8 mouse cellular contexts compared by ENCODE assay signal in the genomic region with DNA sequence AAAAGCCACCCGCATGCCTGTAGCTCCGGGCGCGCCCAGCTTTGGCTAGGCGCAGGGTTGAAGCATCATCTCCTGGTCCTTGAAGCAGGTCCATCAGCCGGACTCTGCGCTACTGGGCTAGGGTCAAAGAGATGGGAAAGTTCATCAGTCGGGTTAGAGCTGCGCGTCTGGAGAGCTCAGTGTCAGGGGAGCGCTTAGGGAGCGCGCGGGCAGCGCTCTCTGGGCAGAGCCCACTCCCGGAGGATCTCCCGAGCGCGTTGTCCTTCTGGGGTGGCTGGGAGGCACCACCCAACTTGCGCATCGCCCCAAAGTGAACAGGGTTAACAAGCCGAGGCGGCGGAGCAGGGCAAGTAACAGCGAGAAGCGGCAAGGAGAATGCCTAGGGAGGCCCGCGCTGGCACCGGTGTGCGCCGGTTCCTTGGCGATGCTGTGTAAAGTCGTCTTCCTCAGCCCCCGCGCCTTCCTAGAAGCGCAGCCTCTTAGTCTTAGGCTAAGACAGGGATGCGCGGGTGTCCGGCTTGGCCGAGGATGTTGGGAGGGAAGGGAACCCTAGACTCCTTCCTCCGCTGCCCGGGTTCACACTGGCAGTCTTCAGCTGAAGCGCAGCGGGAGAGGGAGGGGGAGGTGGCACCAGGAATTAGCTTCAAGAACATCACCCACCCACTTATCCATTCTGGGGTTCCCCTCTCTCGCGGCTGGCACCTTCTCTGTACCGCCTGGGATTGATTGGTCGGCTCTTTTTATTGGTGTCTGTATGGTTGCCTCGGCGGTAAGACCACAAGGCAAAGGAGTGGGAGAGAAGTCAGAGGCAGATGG. TPM values are rescaled to one million over a fixed set of nuclear protein-coding genes. Genes with fewer than 3 reads are reported as not detected.
A peak's percentile ranks its signal among the peaks of the same experiment; 100 is the strongest.
DNase-seq lines count a peak whose midpoint lies in the region; ATAC-seq and TF ChIP-seq lines count a peak whose summit lies in the region.

No protein-coding gene starts in this region.

- peak overlapping the region; percentile 72 for H3K4me3 ChIP-seq in layer of hippocampus, adult 2 months
- peak overlapping the region; percentile 47 to 81 for H3K4me3 ChIP-seq in ES-E14 (ENCODE audit: insufficient read depth in 1 of 2, low read depth in 1 of 2, low read length in 2 of 2, poor library complexity in 1 of 2, severe bottlenecking in 1 of 2)
- H3K4me3 ChIP-seq in embryonic facial prominence, embryonic 13.5 days = peak overlapping the region; percentile 59
- H3K4me3 ChIP-seq in hindbrain, embryonic 14.5 days (replicated peaks; ENCODE audit: low read length) = peak overlapping the region; percentile 59
- peak overlapping the region; percentile 59 for H3K4me3 ChIP-seq in stomach, embryonic 16.5 days (replicated peaks; ENCODE audit: low read length)

- in situ Hi-C loops in ES-E14 (cut with MboI; ENCODE audit: low sequenced_read_pairs in 2 of 2, unreplicated experiment in 2 of 2) = loop anchor here in 1 of 2 experiments (10.0 kb wide), 2 partner anchors 186 to 224 kb away; no protein-coding TSS in a partner anchor

- H3K4me1 ChIP-seq in ES-E14 (ENCODE audit: control insufficient read depth in 2 of 2, insufficient read depth in 2 of 2, low read length in 2 of 2, poor library complexity in 1 of 2) = peaks cover 0 to 7% of the 10 kb centered on the region in 2 experiments; a peak in 1 of 4 replicates
- peaks cover 38% of the 10 kb centered on the region for H3K4me1 ChIP-seq in embryonic facial prominence, embryonic 13.5 days
- H3K4me1 ChIP-seq in hindbrain, embryonic 14.5 days (replicated peaks; ENCODE audit: control insufficient read depth, insufficient read depth, low read length) = peaks cover 27% of the 10 kb centered on the region
- H3K4me1 ChIP-seq in stomach, embryonic 16.5 days (ENCODE audit: control insufficient read depth, insufficient read depth, low read length) = peaks cover 26% of the 10 kb centered on the region

- no peaks in the 10 kb centered on the region for H3K36me3 ChIP-seq in ES-E14 (ENCODE audit: control insufficient read depth, insufficient read depth, low read length, poor library complexity, severe bottlenecking)
- no peaks in the 10 kb centered on the region for H3K36me3 ChIP-seq in embryonic facial prominence, embryonic 13.5 days
- H3K36me3 ChIP-seq in hindbrain, embryonic 14.5 days (replicated peaks; ENCODE audit: control insufficient read depth, insufficient read depth) = 0 out of 2 replicates have a peak, but pooled peaks cover 4% of the 10 kb centered on the region
- no peaks in the 10 kb centered on the region for H3K36me3 ChIP-seq in stomach, embryonic 16.5 days (ENCODE audit: control insufficient read depth, insufficient read depth, low read length)

- H3K27ac ChIP-seq in layer of hippocampus, adult 2 months = no peak overlapping the region
- H3K27ac ChIP-seq in ES-E14 (ENCODE audit: insufficient read depth, low read depth, low read length, poor library complexity, severe bottlenecking) = no peak overlapping the region
- no peak overlapping the region for H3K27ac ChIP-seq in embryonic facial prominence, embryonic 13.5 days
- no peak overlapping the region for H3K27ac ChIP-seq in hindbrain, embryonic 14.5 days
- H3K27ac ChIP-seq in stomach, embryonic 16.5 days (ENCODE audit: low read length) = no peak overlapping the region

- DNase-seq in layer of hippocampus, adult 2 months (ENCODE audit: low spot score in 2 of 2) = no peak
- no peak for DNase-seq in layer of hippocampus, adult 9-10 months (ENCODE audit: low spot score)
- DNase-seq in ES-E14 (ENCODE audit: low read depth, low spot score) = no peak
- DNase-seq in hindbrain, embryonic 14.5 days (ENCODE audit: low spot score) = no peak
- DNase-seq in lung, postnatal 4 days = peak; percentile 14 to 28

- peaks cover 82% of the 10 kb centered on the region for H3K27me3 ChIP-seq in embryonic facial prominence, embryonic 13.5 days
- peaks cover 94% of the 10 kb centered on the region for H3K27me3 ChIP-seq in hindbrain, embryonic 14.5 days (ENCODE audit: control insufficient read depth, insufficient read depth, low read length)
- H3K27me3 ChIP-seq in stomach, embryonic 16.5 days (ENCODE audit: control insufficient read depth, insufficient read depth, low read length) = peaks cover 64% of the 10 kb centered on the region

- TF ChIP-seq CTCF in layer of hippocampus, adult 2 months (conservative IDR thresholded peaks at IDR 0.05) = no peak

- no peak for ATAC-seq in embryonic facial prominence, embryonic 13.5 days (ENCODE audit: insufficient number of reproducible peaks, insufficient read depth, low FRiP score, low TSS enrichment, low read depth)
- no peak for ATAC-seq in hindbrain, embryonic 14.5 days (ENCODE audit: low FRiP score)
- no peak for ATAC-seq in stomach, embryonic 16.5 days (ENCODE audit: insufficient read depth, low FRiP score)
- no peak for ATAC-seq in megakaryocyte-erythroid progenitor cell, adult 5-6 weeks (replicated peaks; ENCODE audit: low FRiP score, low TSS enrichment, poor library complexity, severe bottlenecking)

- peak overlapping the region; percentile 98 for H3K4me2 ChIP-seq in embryonic facial prominence, embryonic 13.5 days
- peak overlapping the region; percentile 93 for H3K4me2 ChIP-seq in hindbrain, embryonic 14.5 days (replicated peaks)
- peak overlapping the region; percentile 99 for H3K4me2 ChIP-seq in stomach, embryonic 16.5 days (ENCODE audit: low read depth, low read length)

- no peaks in the 10 kb centered on the region for H3K9me3 ChIP-seq in ES-E14 (ENCODE audit: control insufficient read depth, insufficient read depth, low read depth, low read length)
- no peaks in the 10 kb centered on the region for H3K9me3 ChIP-seq in embryonic facial prominence, embryonic 13.5 days
- H3K9me3 ChIP-seq in hindbrain, embryonic 14.5 days (ENCODE audit: control insufficient read depth, low read length) = no peaks in the 10 kb centered on the region
- H3K9me3 ChIP-seq in stomach, embryonic 16.5 days (replicated peaks; ENCODE audit: control insufficient read depth, low read length) = no peaks in the 10 kb centered on the region

- WGBS in embryonic facial prominence, embryonic 13.5 days = under 1% methylated on average over 50 of the region's 50 CpGs
- WGBS in hindbrain, embryonic 14.5 days = 1% methylated on average over 50 of the region's 50 CpGs
- under 1% methylated on average over 49 of the region's 50 CpGs for WGBS in stomach, embryonic 16.5 days

- no peak overlapping the region; the same call in 1 of the 2 replicates for H3K9ac ChIP-seq in ES-E14 (ENCODE audit: insufficient read depth, low read depth, low read length, poor library complexity, severe bottlenecking)
- H3K9ac ChIP-seq in embryonic facial prominence, embryonic 13.5 days = no peak overlapping the region
- peak overlapping the region; percentile 26; the same call in 1 of the 2 replicates for H3K9ac ChIP-seq in hindbrain, embryonic 14.5 days
- no peak overlapping the region for H3K9ac ChIP-seq in stomach, embryonic 16.5 days (ENCODE audit: low read length)

TF ChIP-seq in ES-E14, 5 proteins besides CTCF, POLR2A, EP300 and RAD21:
- TF ChIP-seq ZC3H11A (IDR thresholded peaks at IDR 0.05; ENCODE audit: borderline replicate concordance, low read depth, low read length) = no peak
- TF ChIP-seq CHD2 (IDR thresholded peaks at IDR 0.05; ENCODE audit: low read depth, low read length) = no peak
- TF ChIP-seq ZNF384 (IDR thresholded peaks at IDR 0.05; ENCODE audit: low read depth, low read length) = no peak
- TF ChIP-seq MAFK (IDR thresholded peaks at IDR 0.05; ENCODE audit: insufficient read depth, low read depth, low read length) = no peak
- no peak for TF ChIP-seq HCFC1 (IDR thresholded peaks at IDR 0.05; ENCODE audit: borderline replicate concordance, insufficient read depth, low read length)

RNA-seq across cellular contexts. Expression of a gene that starts 3.5 kb away (rescaled TPM):
- 1 to 10 TPM; 1.7 to 2.2 TPM for total RNA-seq in layer of hippocampus, adult 2 months (2021)
- 0.18 and 0.26 TPM in 2 replicates for total RNA-seq in ES-E14 (2012; rRNA removed)
- 1.1 and 1.9 TPM in 2 replicates for polyA plus RNA-seq in embryonic facial prominence, embryonic 13.5 days (2015; fragmentation: Nextera tagmentation; extraction: Ambion mirVana)
- 1.2 and 1.8 TPM in 2 replicates for polyA plus RNA-seq in hindbrain, embryonic 14.5 days (2014; fragmentation: Nextera tagmentation; extraction: Ambion mirVana)
- 0.32 and 0.34 TPM in 2 replicates for polyA plus RNA-seq in stomach, embryonic 16.5 days (2015; fragmentation: Nextera tagmentation; extraction: Ambion mirVana)
- not detected in 2 replicates for total RNA-seq in megakaryocyte-erythroid progenitor cell, adult 5-6 weeks (2014; fragmentation: Nextera tagmentation)
- total RNA-seq in megakaryocyte-erythroid progenitor cell, adult 5-6 weeks (2017) = 5.8 and 18.5 TPM in 2 replicates

RNA-seq across cellular contexts. Expression of a gene that starts 10.0 kb away (rescaled TPM):
- total RNA-seq in layer of hippocampus, adult 2 months (2021) = 10 to 100 TPM; 32.9 to 34.1 TPM
- total RNA-seq in ES-E14 (2012; rRNA removed) = 19.8 and 23.4 TPM in 2 replicates
- polyA plus RNA-seq in embryonic facial prominence, embryonic 13.5 days (2015; fragmentation: Nextera tagmentation; extraction: Ambion mirVana) = 72.3 and 82.0 TPM in 2 replicates
- 99.1 and 104 TPM in 2 replicates for polyA plus RNA-seq in hindbrain, embryonic 14.5 days (2014; fragmentation: Nextera tagmentation; extraction: Ambion mirVana)
- polyA plus RNA-seq in stomach, embryonic 16.5 days (2015; fragmentation: Nextera tagmentation; extraction: Ambion mirVana) = 50.6 and 51.9 TPM in 2 replicates
- total RNA-seq in megakaryocyte-erythroid progenitor cell, adult 5-6 weeks (2014; fragmentation: Nextera tagmentation) = 14.1 and 16.7 TPM in 2 replicates
- 22.6 and 23.0 TPM in 2 replicates for total RNA-seq in megakaryocyte-erythroid progenitor cell, adult 5-6 weeks (2017)

Comparison
In these comparisons a context has a peak if more than half of its experiments do, and no peak if none do; other contexts are left out.
1. DNase-seq: peak in lung, postnatal 4 days (2 of 2); none in layer of hippocampus, adult 2 months (0 of 2), layer of hippocampus, adult 9-10 months (single experiment), ES-E14 (single experiment) and hindbrain, embryonic 14.5 days (single experiment).
2. Peak in every context shown above with its lines, with median percentiles within 50 percentile points of each other: H3K4me3 ChIP-seq and H3K4me2 ChIP-seq.